Mouse (Mus musculus): ENCODE data around the gene Fkbp1a.

Gene Fkbp1a

DNA sequence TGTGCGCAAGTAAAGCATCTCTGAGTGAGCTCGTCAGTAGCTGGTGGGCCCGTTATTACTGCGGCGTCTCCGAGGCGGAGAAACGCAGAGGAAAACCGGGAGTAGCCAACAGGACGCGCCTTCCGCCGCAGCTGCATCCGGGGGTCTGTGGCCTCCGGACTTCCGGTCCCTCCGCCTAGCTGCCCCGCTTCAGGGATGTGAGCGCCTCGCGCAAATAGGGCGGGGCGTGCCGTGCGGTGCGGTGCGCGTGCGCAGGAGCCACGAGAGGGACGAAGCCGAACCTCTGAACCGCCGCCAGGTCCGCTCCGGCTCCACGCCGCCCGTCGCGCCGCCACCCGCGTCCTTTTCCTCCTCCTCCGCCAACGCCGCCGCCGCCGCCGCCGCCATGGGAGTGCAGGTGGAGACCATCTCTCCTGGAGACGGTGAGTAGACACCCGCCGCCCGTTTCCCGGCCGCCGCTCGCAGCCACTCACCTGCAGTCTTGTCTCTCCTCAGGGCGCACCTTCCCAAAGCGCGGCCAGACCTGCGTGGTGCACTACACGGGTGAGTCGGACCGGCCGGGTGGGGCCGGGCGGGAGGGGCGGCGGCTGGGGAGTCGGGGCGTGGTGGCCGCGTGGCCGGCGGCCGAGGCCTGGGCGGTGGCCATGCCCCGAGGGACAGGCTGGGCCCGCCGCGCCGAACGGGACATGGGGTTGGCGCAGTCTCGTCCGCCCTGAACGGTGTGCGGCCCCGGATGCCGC lies at the start of gene Fkbp1a:
TSS of gene Fkbp1a (plus strand) at position 161 of the 740 bp plus-strand sequence.
- peak; percentile 98 for DNase-seq

GRCm38 (mm10) chr2:151494035-151494803 lies 48.1 kb upstream of the Fkbp1a start, which contains the start of gene Nsfl1c:
Nsfl1c (plus strand) TSS chr2:151494182.
- DNase-seq, result peak; percentile 98

DNA sequence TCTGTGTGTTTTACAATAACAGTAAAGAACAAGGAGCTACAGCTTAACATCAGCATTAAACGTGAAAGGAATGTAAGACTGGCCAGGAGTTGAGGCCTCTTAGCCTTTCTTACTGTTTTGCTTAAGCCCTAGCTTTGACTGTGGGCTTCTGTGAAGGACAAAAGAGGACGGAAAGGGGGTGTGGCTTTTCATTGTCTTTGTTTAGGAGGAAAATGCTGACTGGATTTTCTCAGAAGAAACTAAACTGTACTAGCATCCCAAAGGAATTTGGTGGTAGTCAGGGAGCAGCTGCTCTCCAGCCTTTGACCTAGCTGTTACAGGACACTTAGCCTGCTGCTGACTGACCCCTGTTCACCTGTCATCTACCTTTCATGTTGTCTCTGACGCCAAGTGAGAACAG lies 43.9 kb upstream of the Fkbp1a start:
- no peak for DNase-seq

DNA sequence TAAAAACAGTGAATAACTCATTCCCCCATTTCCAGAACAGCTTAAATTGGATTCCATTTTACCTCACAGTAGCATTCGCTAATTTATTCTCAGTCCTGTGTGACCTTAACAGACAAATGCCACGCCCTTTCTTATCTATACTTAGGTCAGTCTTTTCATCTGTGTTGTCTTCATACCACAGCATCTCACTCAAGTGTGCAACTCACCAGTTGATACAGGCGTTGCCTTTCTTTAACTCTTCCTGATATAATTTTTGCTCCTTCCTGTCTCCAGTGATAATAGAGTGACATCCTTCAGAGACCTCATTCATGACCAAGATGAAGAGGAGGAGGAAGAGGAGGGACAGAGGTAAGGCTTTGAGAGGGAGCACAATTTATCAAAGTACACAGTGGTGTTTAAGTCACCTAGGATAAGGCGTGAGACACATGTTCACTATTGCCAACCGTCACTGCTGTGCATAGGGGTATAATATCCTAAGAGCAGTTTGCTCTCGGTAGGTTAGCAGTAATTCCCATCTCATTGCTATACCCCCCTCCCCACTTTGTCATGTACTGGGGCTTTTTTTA lies 41.8 kb upstream of the Fkbp1a start:
- no peak for DNase-seq

DNA sequence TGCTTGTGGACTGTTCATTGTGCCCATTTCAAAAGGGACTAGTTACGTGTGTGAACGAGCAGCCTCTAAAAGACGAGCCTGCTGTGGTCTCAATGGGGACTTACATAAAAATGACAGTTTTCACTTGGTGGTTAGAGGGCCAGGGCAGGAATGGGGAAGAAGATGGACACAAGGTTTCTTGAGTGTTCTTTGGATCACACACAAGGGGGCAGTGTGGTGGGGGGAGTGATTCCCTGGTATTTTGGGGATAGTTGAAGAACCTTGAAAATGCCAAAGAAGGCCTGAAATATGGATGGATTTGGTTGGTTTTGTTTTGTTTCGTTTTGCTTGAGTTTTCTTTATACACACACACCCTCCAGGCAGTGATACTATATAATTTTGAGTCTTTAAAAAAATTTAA lies 38.1 kb upstream of the Fkbp1a start:
- no peak for DNase-seq

DNA sequence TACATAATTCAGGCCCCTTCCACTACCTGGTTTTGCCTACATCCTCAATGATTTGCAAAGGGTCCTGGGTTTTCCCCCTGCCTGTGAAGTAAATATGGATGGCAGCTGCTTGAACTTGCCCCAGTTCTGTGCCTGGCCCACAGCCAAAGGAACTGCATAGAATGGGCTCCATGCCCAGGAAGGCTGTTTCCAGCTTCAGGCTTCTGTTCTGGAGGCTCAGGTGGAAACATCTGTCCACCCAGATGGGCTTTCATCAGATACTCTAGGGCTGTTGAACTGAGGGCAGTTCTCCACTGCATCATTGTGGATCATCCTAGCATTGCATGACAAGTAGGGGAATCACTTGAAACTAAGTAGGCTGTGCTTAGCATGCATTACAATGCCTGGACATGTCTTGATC lies 30.1 kb upstream of the Fkbp1a start:
- DNase-seq, result peak; percentile 67

GRCm38 (mm10) chr2:151513525-151514285 lies 28.6 kb upstream of the Fkbp1a start:
- peak; percentile 12 for DNase-seq

DNA sequence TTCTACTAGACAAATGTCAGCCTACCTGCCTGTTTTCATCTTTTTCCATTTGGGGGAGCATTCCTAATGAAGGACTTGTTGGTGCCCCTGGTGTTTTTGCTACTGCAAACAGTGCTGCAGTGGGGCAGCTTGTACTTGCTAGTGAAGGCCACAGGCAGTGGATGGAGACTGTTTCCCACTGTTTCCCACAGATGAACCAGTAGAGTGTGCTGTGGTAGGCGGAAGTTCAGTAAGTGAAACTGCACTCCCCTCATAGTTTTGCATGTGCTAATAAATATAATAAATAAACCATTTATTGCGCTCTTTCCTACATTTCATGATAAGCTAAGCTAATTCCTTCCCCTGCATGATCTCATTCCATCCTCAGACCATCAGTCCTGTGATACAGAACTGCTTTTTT lies 23.3 kb upstream of the Fkbp1a start:
- DNase-seq, result no peak

- no peak for DNase-seq
Observed at GRCm38 (mm10) chr2:151524324-151525041, 17.8 kb upstream of the Fkbp1a start.

- no peak for DNase-seq
Observed at GRCm38 (mm10) chr2:151525520-151525919, 16.8 kb upstream of the Fkbp1a start.

DNA sequence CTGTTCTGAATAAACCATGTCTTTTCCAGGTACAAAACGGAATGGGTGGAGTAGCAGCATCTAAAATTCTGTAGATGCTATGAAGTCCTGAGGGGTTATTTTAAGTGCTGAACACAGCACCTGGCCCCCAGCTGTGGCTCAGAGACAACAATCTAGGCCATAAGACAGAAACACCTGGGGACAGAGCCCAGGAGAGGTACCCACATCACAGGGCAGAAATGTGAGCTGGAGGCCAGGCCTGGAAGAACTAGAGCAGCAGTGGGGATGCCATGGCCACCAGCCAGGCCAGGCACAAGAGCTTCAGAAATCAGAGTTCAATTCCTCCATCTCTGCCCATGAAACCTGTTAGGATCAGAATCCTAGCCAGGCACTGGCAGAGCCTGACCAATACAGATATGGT lies 14.2 kb upstream of the Fkbp1a start:
- no peak for DNase-seq

DNA sequence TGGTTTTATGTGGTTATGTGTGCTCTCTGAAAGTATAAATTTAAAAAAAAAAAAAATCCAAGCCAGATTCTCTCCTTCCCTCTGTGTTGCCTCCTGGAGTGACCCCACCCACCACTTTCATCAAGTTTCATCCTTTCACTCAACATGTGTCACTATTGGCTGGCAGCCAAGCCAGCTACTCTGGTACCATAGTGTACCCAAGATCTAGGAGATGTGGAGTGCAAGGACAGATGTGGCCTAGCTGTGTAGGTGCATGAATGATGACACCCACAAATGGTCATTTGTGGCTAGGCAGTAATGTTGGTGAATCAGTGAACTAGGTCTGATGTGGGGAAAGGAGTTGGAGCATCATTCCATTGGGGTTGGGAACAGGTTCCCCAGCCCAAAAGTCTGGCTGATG lies 13.1 kb upstream of the Fkbp1a start:
- no peak for DNase-seq

GRCm38 (mm10) chr2:151530378-151531230 lies 11.7 kb upstream of the Fkbp1a start:
- DNase-seq, result peak; percentile 20

GRCm38 (mm10) chr2:151533632-151534031 lies 8.7 kb upstream of the Fkbp1a start:
- no peak for DNase-seq

GRCm38 (mm10) chr2:151535961-151536617 lies 6.2 kb upstream of the Fkbp1a start:
- DNase-seq, result no peak

DNA sequence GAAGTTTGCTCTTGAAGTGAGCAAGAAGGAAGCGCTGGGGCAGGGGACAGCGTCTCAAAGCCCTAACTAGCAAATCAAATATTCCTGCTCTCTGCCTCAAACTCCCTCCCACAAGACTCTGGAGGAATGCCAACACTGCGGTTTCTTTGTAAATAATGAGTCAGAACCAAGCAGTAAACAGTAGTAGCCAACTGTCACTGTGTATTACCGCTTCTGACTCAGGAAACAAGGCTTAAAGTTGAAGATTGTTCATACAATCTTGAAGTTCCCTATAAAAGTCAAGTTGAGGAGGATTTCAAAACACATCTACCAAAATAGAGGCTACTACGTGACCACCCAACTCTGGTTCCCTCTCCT lies 5.7 kb upstream of the Fkbp1a start:
- peak; percentile 81 for DNase-seq

- DNase-seq, result no peak
Observed at GRCm38 (mm10) chr2:151538646-151539045, 3.6 kb upstream of the Fkbp1a start.

DNA sequence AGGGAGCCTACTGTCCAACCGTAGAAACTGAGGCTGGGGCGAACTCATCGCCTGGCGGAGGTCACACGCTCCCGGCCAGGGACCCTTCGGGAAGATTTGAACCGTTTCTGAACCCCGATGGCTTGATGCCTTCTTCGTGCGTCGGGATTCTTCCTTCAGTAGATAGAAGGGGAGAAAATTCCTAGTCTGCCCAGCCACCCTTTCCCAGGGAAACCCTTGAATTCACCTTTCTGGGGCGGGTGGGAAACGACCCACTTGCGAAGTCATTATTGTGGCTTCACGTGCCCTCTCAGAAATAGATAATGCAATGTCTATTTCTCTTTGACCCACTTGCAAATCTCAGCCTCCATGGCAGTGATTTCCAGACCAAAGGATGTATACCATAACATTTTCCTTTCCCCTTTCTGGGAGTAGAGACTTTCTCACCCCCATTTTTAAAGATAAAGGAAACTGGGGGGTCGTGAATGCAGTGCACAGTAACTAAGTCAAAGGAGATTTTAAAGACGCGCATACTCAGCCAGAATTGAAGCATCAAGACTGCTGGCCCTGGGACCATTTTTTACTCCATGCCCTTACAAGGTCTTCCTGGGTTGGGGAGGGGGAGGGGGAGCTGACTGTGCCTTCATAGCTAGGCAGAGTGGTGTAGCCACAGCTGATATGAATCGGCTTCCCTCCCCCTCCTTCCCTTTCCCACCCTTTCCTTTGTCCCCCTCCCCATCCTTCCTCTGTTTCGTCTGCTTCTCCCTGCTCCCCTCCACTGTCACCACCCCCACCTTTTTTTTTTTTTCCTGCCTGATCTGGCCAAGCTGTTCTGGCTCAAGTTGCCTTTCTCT lies 996 bp downstream of the Fkbp1a start:
- DNase-seq, result peak; percentile 74

- no peak for DNase-seq
Observed at GRCm38 (mm10) chr2:151544673-151545072, 2.4 kb downstream of the Fkbp1a start.

- DNase-seq, result no peak
Observed at GRCm38 (mm10) chr2:151546571-151546970, 4.3 kb downstream of the Fkbp1a start.
